Mouse (Mus musculus) megakaryocyte-erythroid progenitor cell, adult 5-6 weeks (primary cell): ENCODE results near the gene Gdf15. TPM values are rescaled to one million over a fixed set of nuclear protein-coding genes. Genes with fewer than 3 reads are reported as not detected.

Source experiments
- ATAC-seq: replicated peaks from 2 replicates; pipeline ENCODE4 v1.8.0; 2016; ENCODE audit warnings: mild to moderate bottlenecking, inconsistent platforms; ENCODE audit not compliant: severe bottlenecking, poor library complexity, low FRiP score, low TSS enrichment
- total RNA-seq, 2 experiments: library from RNA; stranded (forward) in 1 of 2; stranded (reverse) in 1 of 2; fragments of 200-1000, 215-1000 nt in 1 of 2; fragments of >200 nt in 1 of 2; fragmentation: Nextera tagmentation in 1 of 2; gene quantifications; 2 replicates each; pipeline ENCODE4 v1.2.3; 2014 to 2017

Gene Gdf15
- total RNA-seq, 2 experiments from 2014 or later, result not detected

- ATAC-seq, result no peak
These were observed 1.8 kb upstream of the Gdf15 start for GRCm38 (mm10) chr8:70634066-70634465.

DNA sequence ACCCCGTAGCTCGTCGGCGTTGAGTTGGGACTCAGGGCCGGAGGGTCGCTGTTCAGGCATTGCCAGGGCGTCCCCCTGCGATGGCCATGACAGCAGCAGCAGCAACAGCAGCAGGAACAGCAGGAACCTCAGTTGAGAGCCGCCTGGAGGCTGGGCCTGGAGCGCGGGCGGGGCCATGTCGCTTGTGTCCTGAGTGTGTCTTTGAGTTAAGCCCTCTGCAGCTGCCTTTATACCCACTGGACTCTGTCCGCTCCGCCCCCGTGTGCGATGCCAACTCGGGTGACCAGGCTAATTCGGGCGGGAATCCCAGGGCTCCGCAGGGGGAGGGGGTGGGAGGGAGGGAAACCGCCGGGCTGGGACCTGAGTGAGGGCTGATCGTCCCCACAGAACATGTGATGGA is 820 bp downstream of the Gdf15 start:
- no peak for ATAC-seq

GRCm38 (mm10) chr8:70630532-70631381 is 1.5 kb downstream of the Gdf15 start:
- peak; percentile 52 for ATAC-seq

- peak; percentile 65 for ATAC-seq
These were observed 2.4 kb downstream of the Gdf15 start for GRCm38 (mm10) chr8:70629574-70630531.

DNA sequence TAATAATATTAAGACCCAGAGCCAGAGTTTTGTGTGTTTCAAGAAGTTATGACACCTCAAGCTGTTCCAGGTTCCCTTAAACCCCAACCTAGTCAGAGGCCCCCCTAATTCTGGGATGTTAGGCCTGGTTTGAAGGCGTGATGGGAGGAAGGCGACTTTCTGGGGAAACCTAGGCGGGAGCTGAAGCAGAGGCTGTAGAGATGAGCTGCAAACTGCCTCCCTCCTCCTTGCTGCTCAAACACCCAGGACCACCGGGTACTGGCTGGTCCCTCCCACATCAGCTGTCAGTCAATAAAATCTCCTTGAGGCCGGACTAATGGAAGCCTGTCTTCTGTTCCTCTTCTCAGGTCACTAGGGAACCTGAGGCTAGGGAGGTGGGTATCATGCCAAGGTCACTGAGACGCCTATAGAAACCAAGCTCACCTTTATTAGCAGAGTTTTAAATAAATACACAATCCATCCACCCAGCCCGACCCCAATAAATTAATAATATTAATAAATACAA is 3.2 kb downstream of the Gdf15 start:
- no peak for ATAC-seq

GRCm38 (mm10) chr8:70627041-70627440 is 5.2 kb downstream of the Gdf15 start:
- ATAC-seq, result no peak

GRCm38 (mm10) chr8:70625104-70625503 is 7.2 kb downstream of the Gdf15 start:
- no peak for ATAC-seq

DNA sequence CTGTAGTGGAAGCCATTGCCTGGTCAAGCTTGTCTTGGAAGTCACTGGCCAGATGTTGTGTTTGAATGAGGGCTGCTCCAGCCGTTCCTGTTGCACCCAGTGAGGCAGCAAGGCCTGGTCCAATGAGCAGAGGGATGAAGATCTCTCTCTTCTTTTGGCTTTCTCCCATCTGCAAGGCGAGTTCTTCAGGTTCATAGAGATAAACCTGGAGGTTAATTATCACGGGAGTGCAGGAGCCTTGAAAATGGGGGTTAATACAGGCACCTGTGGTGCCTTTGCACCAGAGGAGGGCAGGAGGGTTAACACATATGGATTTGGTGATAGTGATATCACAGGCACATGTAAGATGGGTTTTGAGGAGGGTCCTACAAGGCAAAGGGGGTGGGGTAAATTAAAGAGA is 10.0 kb downstream of the Gdf15 start:
- peak; percentile 23 for ATAC-seq

DNA sequence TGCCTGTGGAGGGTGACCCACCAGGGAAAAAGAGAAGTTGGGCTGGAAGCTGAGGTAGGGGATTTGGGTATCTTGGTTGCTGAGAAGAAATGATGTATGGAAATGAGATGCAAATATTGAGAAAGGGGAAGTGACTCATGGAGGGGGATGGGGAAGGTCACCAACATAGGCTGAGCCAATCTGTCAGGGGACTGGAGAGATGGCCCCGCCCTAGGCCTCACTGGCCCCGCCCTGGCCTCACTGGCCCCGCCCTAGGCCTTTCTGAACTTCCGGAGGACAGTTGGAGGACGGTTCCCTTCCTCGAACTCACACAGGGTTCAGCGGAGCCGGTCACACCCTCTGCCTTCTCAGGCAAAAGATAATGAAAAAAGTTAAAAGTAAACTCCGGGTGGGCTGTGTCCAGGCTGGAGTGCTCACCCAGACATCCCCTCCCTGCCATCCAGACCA is 13.3 kb downstream of the Gdf15 start:
- peak; percentile 74 for ATAC-seq

DNA sequence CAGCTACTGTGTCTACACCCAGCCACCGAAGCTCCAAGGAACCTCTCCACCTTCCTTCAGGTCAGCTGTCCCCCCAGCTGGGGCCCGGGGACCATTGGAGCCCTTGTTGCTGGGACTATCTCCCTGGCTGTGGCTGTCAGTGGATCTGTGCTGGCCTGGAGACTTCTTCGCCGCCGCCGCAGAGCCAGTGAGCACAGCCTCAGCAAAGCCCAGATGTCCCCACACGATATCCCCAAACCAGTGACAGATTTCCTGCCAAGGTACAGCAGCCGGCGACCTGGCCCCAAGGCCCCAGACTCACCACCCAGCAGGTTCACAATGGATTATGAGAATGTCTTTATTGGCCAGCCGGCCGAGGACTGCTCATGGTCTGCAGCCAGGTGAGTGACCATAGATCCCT is 14.3 kb downstream of the Gdf15 start:
- peak; percentile 69 for ATAC-seq

DNA sequence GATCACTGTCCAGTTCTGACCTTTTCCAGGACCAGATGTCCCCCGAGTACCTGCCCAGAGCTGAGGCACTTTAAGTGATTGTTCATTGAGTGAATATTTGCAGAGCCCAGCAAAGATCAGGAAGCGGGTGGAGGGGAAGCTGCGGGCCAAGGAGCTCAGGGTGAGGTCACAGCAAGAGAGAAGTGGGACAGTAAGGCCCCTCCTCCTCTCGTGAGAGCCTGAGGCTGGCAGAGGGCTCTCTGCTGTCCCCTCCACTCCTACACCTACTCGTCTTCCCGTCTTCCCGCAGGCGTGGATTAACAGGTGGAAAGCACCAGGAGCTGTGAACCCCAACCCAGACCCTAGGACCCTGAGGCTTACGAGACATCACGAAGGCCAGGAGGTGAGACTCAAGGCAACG is 15.6 kb downstream of the Gdf15 start:
- no peak for ATAC-seq

GRCm38 (mm10) chr8:70615894-70616293 is 16.4 kb downstream of the Gdf15 start, which contains the start of gene Lrrc25:
Lrrc25 (plus strand) TSS chr8:70616155.
- ATAC-seq, result no peak

- ATAC-seq, result no peak
These were observed 17.0 kb downstream of the Gdf15 start for GRCm38 (mm10) chr8:70615281-70615680.

DNA sequence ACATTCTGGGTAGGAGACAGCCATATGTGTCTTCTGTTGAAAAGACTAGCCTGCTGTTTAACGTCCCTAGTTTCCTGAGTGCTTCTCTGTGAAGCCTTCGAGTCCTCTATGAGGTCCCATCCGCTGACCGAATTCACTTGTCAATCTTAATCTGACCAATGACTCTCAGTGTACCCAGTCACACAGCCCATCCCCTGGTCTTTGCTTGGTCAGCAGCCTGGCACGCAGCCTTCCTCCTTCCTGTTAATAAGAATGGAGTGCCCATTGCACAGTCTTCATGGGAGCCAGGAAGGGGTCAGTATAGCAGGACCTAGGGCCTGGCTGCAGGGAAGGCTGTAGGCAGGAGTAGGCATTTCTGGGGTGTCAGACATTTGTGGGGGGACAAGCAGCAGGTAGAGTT is 17.8 kb downstream of the Gdf15 start:
- no peak for ATAC-seq

- ATAC-seq, result no peak
These were observed 18.5 kb downstream of the Gdf15 start for GRCm38 (mm10) chr8:70613763-70614162.

DNA sequence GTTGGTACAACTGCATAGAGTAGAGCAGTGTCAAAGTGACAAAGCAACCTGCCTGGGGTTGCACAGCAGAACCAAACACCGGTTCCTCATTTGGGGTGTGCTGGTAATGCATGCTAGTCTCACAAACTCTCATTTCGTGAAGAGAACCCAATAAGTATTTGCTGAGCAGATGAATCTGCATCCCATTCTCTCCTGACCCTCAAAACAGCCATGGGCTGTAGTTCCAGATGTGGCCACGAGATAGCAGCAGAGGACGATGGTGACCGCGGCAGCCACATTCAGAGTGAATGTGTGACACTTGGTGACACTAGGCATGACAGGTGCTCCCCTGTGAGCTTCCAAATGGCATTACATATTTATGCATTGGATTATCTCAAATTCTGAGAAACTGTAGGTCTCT is 20.4 kb downstream of the Gdf15 start:
- ATAC-seq, result peak; percentile 48

DNA sequence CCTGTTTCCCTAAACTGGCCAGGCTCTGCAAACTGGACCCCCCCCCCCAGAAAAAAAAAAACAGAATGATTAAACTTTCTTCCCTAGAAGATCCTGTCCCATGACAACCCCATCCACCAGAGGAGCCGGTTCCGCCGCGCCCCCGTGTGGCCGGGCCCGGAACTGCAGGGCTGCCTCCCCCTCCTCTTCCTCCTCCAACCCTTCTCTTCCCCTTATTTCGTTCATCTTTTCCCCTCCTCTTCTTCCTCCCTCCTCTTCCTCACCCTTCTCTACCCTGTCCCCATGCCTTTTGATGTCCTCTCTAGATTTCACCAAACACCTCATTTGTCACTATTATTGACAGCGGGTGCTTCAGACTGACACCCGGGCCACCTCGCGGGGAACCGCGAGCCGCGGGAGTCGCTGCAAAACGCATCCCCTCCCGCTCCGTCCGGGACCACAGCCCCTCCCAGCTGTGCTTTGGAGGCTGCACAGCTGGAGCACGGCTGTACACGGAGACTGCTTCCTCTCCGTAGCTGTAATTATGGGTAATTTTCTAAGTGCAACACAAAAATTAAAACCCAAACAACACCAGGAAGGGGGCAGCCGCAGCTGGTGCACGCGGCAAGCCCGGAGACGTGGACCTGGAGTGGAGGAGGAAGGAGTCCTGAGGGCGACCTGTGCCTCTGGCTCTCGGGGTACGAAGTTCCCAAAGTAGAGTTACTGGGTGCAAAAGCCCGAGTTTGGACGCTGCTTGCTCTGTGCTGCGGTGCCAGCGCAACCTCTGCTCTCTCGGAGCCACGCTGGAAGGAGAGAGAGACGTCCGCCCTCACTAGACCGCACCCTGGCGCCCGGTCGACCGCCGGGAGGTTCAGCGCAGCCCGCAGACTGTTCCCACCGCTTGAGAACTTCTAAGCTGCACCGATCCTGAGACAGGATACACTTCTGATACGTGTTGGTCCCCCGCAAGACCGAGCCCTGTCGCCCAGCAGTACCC is 21.2 kb downstream of the Gdf15 start:
- ATAC-seq, result peak; percentile 26

DNA sequence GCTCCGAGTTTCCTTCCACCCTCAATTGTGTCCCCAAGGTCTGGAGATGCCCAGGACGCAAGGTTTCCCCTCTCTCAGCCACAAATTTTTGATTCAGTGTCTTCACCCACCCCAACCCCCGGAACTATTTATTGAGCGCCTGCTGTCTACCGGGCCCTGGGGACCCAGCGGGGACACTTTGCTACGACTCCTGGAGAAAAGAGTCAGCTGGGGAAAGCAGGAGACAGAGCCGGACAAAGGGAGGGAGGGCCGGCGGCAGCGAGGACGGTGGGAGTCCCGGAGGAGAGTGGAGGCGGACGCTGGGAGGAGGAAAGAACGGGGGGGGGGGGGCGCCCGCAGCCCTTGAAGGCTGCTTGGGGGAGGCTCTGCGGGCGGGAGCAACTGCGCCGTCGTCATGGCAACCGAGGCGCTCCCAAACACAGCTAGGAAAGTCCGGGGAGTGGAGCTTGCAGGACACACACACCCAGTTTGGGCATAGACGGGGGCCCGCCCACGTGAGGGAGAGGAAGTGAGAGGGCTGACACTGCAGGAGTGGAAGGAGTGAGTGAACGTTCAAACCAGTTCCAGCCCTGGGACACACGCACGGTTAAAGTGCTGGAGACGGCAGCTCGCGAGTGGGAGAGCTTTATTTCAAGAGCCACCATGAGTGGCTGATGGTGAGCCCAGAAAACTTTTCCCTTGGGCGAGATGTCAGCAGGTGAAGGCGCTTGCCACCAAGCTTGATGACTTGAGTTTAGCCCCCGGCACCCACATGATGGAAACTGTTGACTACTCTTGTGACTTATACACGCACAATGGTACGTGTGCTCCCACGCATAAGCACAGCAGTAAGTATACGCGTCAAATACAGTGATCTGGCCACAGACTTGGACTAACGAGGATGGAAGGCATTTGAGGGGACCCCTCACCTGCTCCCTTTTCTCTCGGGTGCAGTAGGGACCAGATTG is 22.1 kb downstream of the Gdf15 start:
- ATAC-seq, result peak; percentile 36
